Mouse (Mus musculus) ES-E14 (cell line): Measurements from ENCODE around the gene Hsdl2. TPM values are rescaled to one million over a fixed set of nuclear protein-coding genes. Genes with fewer than 3 reads are reported as not detected.

Experiments used
- DNase-seq: peaks from one replicate; pipeline ENCODE4 v3.0.0-alpha.2; 2013; ENCODE audit warnings: low read depth, low spot score
- H3K27ac ChIP-seq: 2 replicates; pipeline ENCODE4 v1.5.1; 2012; ENCODE audit warnings: low read depth, mild to moderate bottlenecking, low read length, moderate library complexity, mixed read lengths; ENCODE audit not compliant: poor library complexity, insufficient read depth, severe bottlenecking
- H3K36me3 ChIP-seq: 2 replicates; pipeline ENCODE4 v1.6.1; 2012; ENCODE audit warnings: mild to moderate bottlenecking, low read length, moderate library complexity, mixed read lengths; ENCODE audit not compliant: control insufficient read depth, poor library complexity, insufficient read depth, severe bottlenecking
- H3K4me1 ChIP-seq, 2 experiments: fragments of 150-350 bp in 1 of 2; sonication (generic) in 1 of 2; 2 replicates each; pipeline ENCODE4 v1.6.1; 2012; ENCODE audit warnings: low read length in 2 of 2, mild to moderate bottlenecking in 1 of 2, mixed read lengths in 1 of 2; ENCODE audit not compliant: control insufficient read depth in 2 of 2, insufficient read depth in 2 of 2, poor library complexity in 1 of 2
- H3K4me3 ChIP-seq, 2 experiments: fragments of 150-350 bp in 1 of 2; sonication (generic) in 1 of 2; 2 replicates each; pipeline ENCODE4 v1.5.1; 2012; ENCODE audit warnings: low read length in 2 of 2, low read depth in 1 of 2, mild to moderate bottlenecking in 1 of 2, mixed read lengths in 1 of 2; ENCODE audit not compliant: insufficient read depth in 1 of 2, poor library complexity in 1 of 2, severe bottlenecking in 1 of 2
- H3K9ac ChIP-seq: 2 replicates; pipeline ENCODE4 v1.6.1; 2012; ENCODE audit warnings: low read depth, mild to moderate bottlenecking, low read length, mixed read lengths; ENCODE audit not compliant: poor library complexity, insufficient read depth, severe bottlenecking
- H3K9me3 ChIP-seq: fragments of 150-350 bp; sonication (generic); 2 replicates; pipeline ENCODE4 v1.6.1; 2012; ENCODE audit warnings: low read depth, mild to moderate bottlenecking, low read length; ENCODE audit not compliant: control insufficient read depth, insufficient read depth
- CHD2 ChIP-seq: IDR thresholded peaks from 2 replicates; pipeline ENCODE4 v1.6.1; 2014; ENCODE audit warnings: mild to moderate bottlenecking, low read depth, low read length, inconsistent platforms
- HCFC1 ChIP-seq: IDR thresholded peaks from 2 replicates; pipeline ENCODE4 v1.6.1; 2012; ENCODE audit warnings: low read length, inconsistent platforms, borderline replicate concordance; ENCODE audit not compliant: insufficient read depth
- MAFK ChIP-seq: IDR thresholded peaks from 2 replicates; pipeline ENCODE4 v1.6.1; 2014; ENCODE audit warnings: mild to moderate bottlenecking, low read depth, low read length, inconsistent platforms; ENCODE audit not compliant: insufficient read depth
- ZC3H11A ChIP-seq: IDR thresholded peaks from 2 replicates; pipeline ENCODE4 v1.6.1; 2012; ENCODE audit warnings: low read depth, mild to moderate bottlenecking, inconsistent platforms, low read length, borderline replicate concordance
- ZNF384 ChIP-seq: IDR thresholded peaks from 2 replicates; pipeline ENCODE4 v1.6.1; 2012; ENCODE audit warnings: low read depth, low read length, inconsistent platforms
- in situ Hi-C, 2 experiments: fragments of 600-800 bp; cut with MboI; formaldehyde crosslinking; loops; one replicate each; pipeline ENCODE4 v1.15.1; 2025; ENCODE audit warnings: low sequenced_read_pairs in 2 of 2, inconsistent platforms in 1 of 2; ENCODE audit not compliant: unreplicated experiment in 2 of 2
- total RNA-seq: library from RNA; depleted of rRNA; stranded (reverse); fragments of 300-350 nt; gene quantifications from 2 replicates; pipeline ENCODE4 v1.2.3, GENCODE M21; 2012

Gene Hsdl2
- total RNA-seq, 1 experiment, result 7.1 TPM

GRCm38 (mm10) chr4:59543006-59543405 lies 38.4 kb upstream of the Hsdl2 start:
- no peak for DNase-seq
- Histone ChIP-seq H3K4me1 (peaks cover 0 to 6% of the 10 kb centered on the region in 2 experiments; a peak in 1 of 4 replicates), H3K27ac (no peak overlapping the region), H3K4me3 (no peak overlapping the region), H3K9me3 (no peaks in the 10 kb centered on the region), H3K36me3 (no peaks in the 10 kb centered on the region), H3K9ac (no peak overlapping the region)
- in situ Hi-C loops, result no loop called here
- TF ChIP-seq HCFC1 (no peak), ZC3H11A (no peak), MAFK (no peak), CHD2 (no peak), ZNF384 (no peak)

- H3K36me3 ChIP-seq, result no peaks in the 10 kb centered on the region
- H3K9me3 ChIP-seq, result no peaks in the 10 kb centered on the region
- H3K27ac ChIP-seq, result no peak overlapping the region
- no peak overlapping the region for H3K4me3 ChIP-seq
- in situ Hi-C loops, result no loop called here
- no peak overlapping the region for H3K9ac ChIP-seq
- DNase-seq, result no peak
- peaks cover 0 to 6% of the 10 kb centered on the region in 2 experiments; a peak in 1 of 4 replicates for H3K4me1 ChIP-seq
- no peak for TF ChIP-seq ZC3H11A
- TF ChIP-seq ZNF384, result no peak
- no peak for TF ChIP-seq HCFC1
- no peak for TF ChIP-seq MAFK
- no peak for TF ChIP-seq CHD2
Observed at GRCm38 (mm10) chr4:59544654-59545053, 36.7 kb upstream of the Hsdl2 start.

- H3K27ac ChIP-seq, result no peak overlapping the region
- peaks cover 0 to 6% of the 10 kb centered on the region in 2 experiments; a peak in 1 of 4 replicates for H3K4me1 ChIP-seq
- H3K9ac ChIP-seq, result no peak overlapping the region
- no peak overlapping the region for H3K4me3 ChIP-seq
- no peak for TF ChIP-seq HCFC1
- TF ChIP-seq ZNF384, result no peak
- TF ChIP-seq ZC3H11A, result no peak
- no peak for TF ChIP-seq MAFK
- TF ChIP-seq CHD2, result no peak
- in situ Hi-C loops, result no loop called here
- no peaks in the 10 kb centered on the region for H3K9me3 ChIP-seq
- no peaks in the 10 kb centered on the region for H3K36me3 ChIP-seq
- DNase-seq, result no peak
Observed at GRCm38 (mm10) chr4:59546285-59547071, 34.9 kb upstream of the Hsdl2 start.

- in situ Hi-C loops, result no loop called here
- H3K4me1 ChIP-seq, result peaks cover 0 to 6% of the 10 kb centered on the region in 2 experiments; a peak in 1 of 4 replicates
- H3K36me3 ChIP-seq, result no peaks in the 10 kb centered on the region
- H3K9ac ChIP-seq, result no peak overlapping the region
- no peaks in the 10 kb centered on the region for H3K9me3 ChIP-seq
- no peak overlapping the region for H3K27ac ChIP-seq
- peak overlapping the region in 1 of 2 experiments; percentile 99; a peak in 2 of 4 replicates for H3K4me3 ChIP-seq
- TF ChIP-seq HCFC1 (no peak), CHD2 (no peak), ZNF384 (no peak), ZC3H11A (no peak), MAFK (no peak)
- no peak for DNase-seq
Observed at GRCm38 (mm10) chr4:59547136-59547889, 34.0 kb upstream of the Hsdl2 start.
